Mouse (Mus musculus) heart, postnatal 0 days (tissue): Measurements from ENCODE around the gene Tbc1d4. TPM values are rescaled to one million over a fixed set of nuclear protein-coding genes. Genes with fewer than 3 reads are reported as not detected.
A peak's percentile ranks its signal among the peaks of the same experiment; 100 is the strongest.

Experiments
- ATAC-seq: fragments of 200-750 bp; cut with Nextera tagmentation; 2 replicates; pipeline ENCODE4 v1.8.0; 2017; ENCODE audit warnings: low read depth, moderate number of reproducible peaks, moderate library complexity; ENCODE audit not compliant: insufficient read depth
- DNase-seq: peaks from one replicate; pipeline ENCODE4 v3.0.0-alpha.2; 2016; ENCODE audit warnings: low spot score
- H3K27ac ChIP-seq: fragments of 300-500 bp; sonication (generic); 2 replicates; pipeline ENCODE4 v1.5.1; 2014; ENCODE audit warnings: low read depth, mild to moderate bottlenecking
- H3K27me3 ChIP-seq: fragments of 300-500 bp; sonication (generic); 2 replicates; pipeline ENCODE4 v1.6.1; 2014; ENCODE audit warnings: low read length, mixed read lengths; ENCODE audit not compliant: control insufficient read depth, insufficient read depth
- H3K36me3 ChIP-seq: fragments of 300-500 bp; sonication (generic); replicated peaks from 2 replicates; pipeline ENCODE4 v1.6.1; 2014; ENCODE audit warnings: low read length, mixed read lengths; ENCODE audit not compliant: control insufficient read depth, insufficient read depth
- H3K4me1 ChIP-seq: fragments of 300-500 bp; sonication (generic); 2 replicates; pipeline ENCODE4 v1.6.1; 2014; ENCODE audit warnings: antibody characterized with exemption; ENCODE audit not compliant: control insufficient read depth, insufficient read depth
- H3K4me2 ChIP-seq: fragments of 300-500 bp; sonication (generic); 2 replicates; pipeline ENCODE4 v1.6.1; 2014; ENCODE audit warnings: low read depth, mild to moderate bottlenecking, low read length, moderate library complexity
- H3K4me3 ChIP-seq: fragments of 300-500 bp; sonication (generic); 2 replicates; pipeline ENCODE4 v1.5.1; 2014; ENCODE audit warnings: low read depth, low read length
- H3K9ac ChIP-seq: fragments of 300-500 bp; sonication (generic); replicated peaks from 2 replicates; pipeline ENCODE4 v1.6.1; 2014; ENCODE audit warnings: low read depth, low read length, mixed read lengths
- H3K9me3 ChIP-seq: fragments of 300-500 bp; sonication (generic); replicated peaks from 2 replicates; pipeline ENCODE4 v1.6.1; 2016; ENCODE audit warnings: low read length; ENCODE audit not compliant: control insufficient read depth
- CTCF ChIP-seq: IDR thresholded peaks from 2 replicates; pipeline ENCODE4 v1.5.1; 2016; ENCODE audit warnings: antibody characterized with exemption, control low read depth, low read depth
- EP300 ChIP-seq: IDR thresholded peaks from 2 replicates; pipeline ENCODE4 v1.6.1; 2016; ENCODE audit warnings: antibody characterized with exemption, low read depth
- WGBS: fragments of 180-500 bp; shearing (Covaris S2); extraction: QIAGEN DNeasy Blood & Tissue Kit; methylation state at CpG from one replicate; pipeline ENCODE4 v1.1.7; 2014; 5-methylcytosine and 5-hydroxymethylcytosine counted together
- polyA plus RNA-seq: library from polyadenylated mRNA; unstranded; fragments of >200 nt; fragmentation: Nextera tagmentation; extraction: Ambion mirVana; gene quantifications from 2 replicates; pipeline ENCODE4 v1.2.1, GENCODE M21; 2015
- total RNA-seq: library from RNA; depleted of rRNA; stranded (reverse); fragments of >200 nt; gene quantifications from 2 replicates; pipeline ENCODE4 v1.2.3, GENCODE M21; 2014; ENCODE audit warnings: low replicate concordance; rRNA removed

Tbc1d4 gene
- total RNA-seq: 43.7 and 53.6 TPM in 2 replicates
- polyA plus RNA-seq: 16.8 and 18.4 TPM in 2 replicates

DNA sequence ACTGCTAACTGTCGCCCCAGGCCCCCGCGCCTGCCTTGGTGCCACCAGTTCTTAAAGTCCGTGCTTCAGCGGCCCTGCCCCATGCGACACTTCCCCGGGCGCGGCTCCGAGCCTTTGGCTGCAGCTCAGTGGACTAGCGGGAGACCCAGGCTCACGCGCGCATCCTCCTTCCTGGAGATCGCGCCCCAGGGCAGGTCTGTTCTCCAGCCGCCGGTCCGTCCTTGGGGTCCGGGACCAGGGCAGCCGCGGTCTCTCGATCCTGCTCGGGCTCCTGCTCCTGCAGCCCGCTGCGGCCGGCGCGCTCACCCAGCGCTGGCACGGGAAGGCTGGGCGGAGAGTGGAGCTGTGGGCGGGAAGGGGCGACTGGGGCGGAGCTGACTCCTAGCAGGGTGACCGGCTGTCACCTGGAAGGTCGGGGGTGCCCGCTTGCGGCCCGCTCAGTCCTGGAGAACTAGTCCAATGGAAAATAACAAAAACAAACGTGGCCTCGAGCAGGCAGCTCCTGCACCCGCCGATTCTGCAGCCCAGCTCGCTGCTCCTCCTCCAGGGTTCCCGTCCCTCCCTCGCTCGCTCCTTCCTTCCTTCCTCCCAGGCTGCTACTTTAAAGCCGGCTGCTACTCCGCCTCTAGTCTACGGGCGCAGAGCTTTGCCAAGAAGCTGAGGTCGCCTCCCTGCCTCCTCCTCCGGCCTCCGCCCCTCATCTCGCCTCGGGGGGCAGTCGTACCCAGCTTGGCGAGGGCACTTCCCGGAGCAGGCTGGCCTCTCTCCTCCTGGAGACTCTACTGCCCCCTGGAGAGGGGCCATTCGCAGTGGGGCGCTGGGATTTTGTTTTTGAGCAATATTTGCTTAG lies at the start of gene Tbc1d4:
Gene Tbc1d4, minus strand, starts transcription at position 673 of the 850 bp plus-strand sequence.
- H3K4me3 ChIP-seq: peak within 1 kb of the TSS; percentile 99
- peak within 1 kb of the TSS; percentile 100 for H3K4me2 ChIP-seq
- peak within 1 kb of the TSS; percentile 94 for H3K27ac ChIP-seq
- no peaks in the 10 kb centered on the region for H3K36me3 ChIP-seq
- peaks cover 4% of the 10 kb centered on the region for H3K4me1 ChIP-seq
- H3K9ac ChIP-seq: peak within 1 kb of the TSS; percentile 77
- under 1% methylated on average over 61 of the region's 62 CpGs for WGBS
- DNase-seq: peak; percentile 86
- peak; percentile 89 for ATAC-seq
- no peaks in the 10 kb centered on the region for H3K9me3 ChIP-seq
- H3K27me3 ChIP-seq: no peaks in the 10 kb centered on the region
- no peak for TF ChIP-seq EP300
- peak; percentile 85 for TF ChIP-seq CTCF

DNA sequence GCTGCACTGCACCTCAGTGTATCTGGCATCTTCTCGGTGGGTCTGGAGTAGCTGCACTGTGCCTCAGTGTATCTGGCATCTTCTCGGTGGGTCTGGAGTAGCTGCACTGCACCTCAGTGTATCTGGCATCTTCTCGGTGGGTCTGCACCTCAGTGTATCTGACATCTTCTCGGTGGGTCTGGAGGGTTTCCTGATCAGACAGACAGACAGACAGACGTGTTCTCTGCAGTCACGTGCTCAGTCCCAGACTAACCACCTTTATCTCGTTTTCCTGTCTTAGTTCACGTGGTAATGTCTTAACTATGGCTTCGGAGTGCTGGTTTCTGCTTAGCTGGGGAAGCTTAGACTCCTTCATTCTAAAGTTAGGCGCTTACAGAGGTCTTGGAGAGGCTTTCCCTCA lies 47.3 kb upstream of the Tbc1d4 start:
- DNase-seq (no peak), ATAC-seq (no peak)
- no peak overlapping the region for H3K4me2 ChIP-seq
- no peak overlapping the region for H3K9ac ChIP-seq
- H3K36me3 ChIP-seq: no peaks in the 10 kb centered on the region
- no peak overlapping the region for H3K4me3 ChIP-seq
- H3K27ac ChIP-seq: no peak overlapping the region
- 62% methylated on average over 10 of the region's 10 CpGs for WGBS
- no peaks in the 10 kb centered on the region for H3K9me3 ChIP-seq
- H3K4me1 ChIP-seq: peaks cover 7% of the 10 kb centered on the region
- no peaks in the 10 kb centered on the region for H3K27me3 ChIP-seq
- TF ChIP-seq EP300: no peak
- TF ChIP-seq CTCF: no peak

DNA sequence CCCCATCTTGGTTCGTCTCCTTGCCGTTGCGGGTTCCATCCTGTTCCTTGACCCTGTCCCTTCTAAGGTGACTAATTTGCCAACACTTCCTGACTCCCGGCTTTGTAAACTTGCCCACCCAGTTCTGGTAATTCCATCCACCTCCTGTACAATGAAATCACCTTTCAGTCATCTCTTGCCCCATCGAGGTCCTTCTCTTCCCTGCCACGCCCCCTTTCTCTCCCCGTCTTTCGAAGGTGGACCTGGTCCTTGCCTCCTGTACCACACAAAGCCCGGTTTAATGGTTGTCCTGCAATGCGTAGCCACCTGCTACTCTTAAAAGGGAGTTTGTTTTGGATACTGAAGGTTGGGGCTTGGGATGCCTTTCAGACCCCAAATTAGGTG lies 45.5 kb upstream of the Tbc1d4 start:
- H3K4me1 ChIP-seq: peaks cover 7% of the 10 kb centered on the region
- 3% methylated on average over 10 of the region's 10 CpGs for WGBS
- ATAC-seq (no peak), DNase-seq (no peak)
- no peaks in the 10 kb centered on the region for H3K9me3 ChIP-seq
- H3K36me3 ChIP-seq: no peaks in the 10 kb centered on the region
- no peak overlapping the region for H3K27ac ChIP-seq
- H3K4me3 ChIP-seq: peak overlapping the region; percentile 99
- TF ChIP-seq EP300 (no peak), CTCF (no peak)
- peak overlapping the region; percentile 79 for H3K9ac ChIP-seq
- H3K27me3 ChIP-seq: no peaks in the 10 kb centered on the region
- H3K4me2 ChIP-seq: peak overlapping the region; percentile 90

DNA sequence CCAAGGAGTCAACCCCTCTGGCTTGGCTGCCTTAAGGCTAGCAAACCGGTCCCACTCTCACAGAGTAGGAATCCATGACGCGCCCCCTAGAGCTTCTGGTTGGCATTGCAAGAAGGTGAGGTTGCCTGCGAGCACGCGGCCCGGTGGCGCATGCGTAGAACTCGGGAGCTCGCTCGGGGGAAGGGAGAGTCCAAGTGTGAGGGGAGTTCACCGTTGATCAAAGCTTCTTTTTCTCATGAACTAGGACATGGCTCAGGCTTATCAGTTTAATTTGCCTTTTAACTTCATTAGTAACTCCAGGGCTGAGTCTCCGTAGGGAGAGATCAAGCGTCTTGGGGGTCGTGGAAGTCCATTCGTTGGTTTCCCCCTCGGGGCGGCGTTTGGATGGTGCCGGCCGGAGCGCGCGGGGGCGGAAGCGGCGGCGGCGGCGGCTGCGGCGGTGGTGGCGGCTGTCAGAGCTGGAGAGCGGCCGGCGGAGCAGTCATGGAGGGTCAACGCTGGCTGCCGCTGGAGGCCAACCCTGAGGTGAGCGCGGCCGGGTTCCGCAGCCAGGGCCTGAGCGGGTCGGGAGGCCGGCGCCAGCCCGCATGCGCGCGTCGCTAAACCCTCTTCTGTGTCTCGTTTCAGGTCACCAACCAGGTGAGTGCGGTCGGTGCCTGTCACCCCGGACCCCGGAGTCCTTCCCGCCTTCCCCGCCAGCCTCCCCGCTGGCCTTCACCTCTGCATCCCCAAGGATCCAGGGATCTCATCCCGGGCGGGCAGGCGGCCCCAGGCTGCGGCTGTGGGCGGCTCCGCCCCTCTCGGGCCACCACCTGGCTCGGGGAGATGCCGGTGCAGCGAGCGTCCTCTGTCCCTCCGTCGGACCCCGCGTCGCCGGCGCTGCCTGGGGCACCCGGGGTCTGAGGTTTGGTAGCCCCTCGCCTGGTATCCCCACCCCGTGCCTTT lies 44.9 kb upstream of the Tbc1d4 start, which contains the start of gene Uchl3:
Gene Uchl3, plus strand, starts transcription at position 387 of the 945 bp plus-strand sequence.
- Histone ChIP-seq H3K9ac (peak within 1 kb of the TSS; percentile 79), H3K36me3 (no peaks in the 10 kb centered on the region), H3K27ac (peak within 1 kb of the TSS; percentile 76), H3K27me3 (no peaks in the 10 kb centered on the region), H3K4me2 (peak within 1 kb of the TSS; percentile 90), H3K4me1 (peaks cover 7% of the 10 kb centered on the region), H3K9me3 (no peaks in the 10 kb centered on the region), H3K4me3 (peak within 1 kb of the TSS; percentile 99)
- peak; percentile 92 for ATAC-seq
- WGBS: 1% methylated on average over 67 of the region's 81 CpGs
- TF ChIP-seq EP300: peak; percentile 39; the same call in 1 of the 2 replicates
- TF ChIP-seq CTCF: peak; percentile 94
- peak; percentile 86 for DNase-seq

DNA sequence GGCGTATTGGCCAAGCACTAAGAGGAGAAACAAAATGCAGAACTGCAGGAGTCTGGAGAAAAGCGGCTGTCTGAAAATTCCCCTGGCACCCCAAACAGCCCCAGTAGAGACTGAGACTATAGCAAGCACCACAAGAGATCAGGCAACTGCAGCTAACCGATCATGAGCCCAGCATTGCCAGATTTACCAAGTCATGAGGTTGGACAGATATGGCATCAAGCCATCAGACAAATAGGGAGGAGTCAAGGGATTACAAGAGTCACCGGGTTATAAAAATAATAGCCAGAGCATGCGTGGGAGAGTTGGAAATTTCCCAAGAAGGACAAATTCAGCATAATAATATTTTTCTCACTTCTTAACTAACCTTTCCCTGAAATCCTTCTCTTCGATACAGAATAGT lies 43.6 kb upstream of the Tbc1d4 start:
- 63% methylated on average over 6 of the region's 6 CpGs for WGBS
- Histone ChIP-seq H3K4me3 (no peak overlapping the region), H3K4me1 (peaks cover 7% of the 10 kb centered on the region), H3K9me3 (no peaks in the 10 kb centered on the region), H3K27me3 (no peaks in the 10 kb centered on the region), H3K36me3 (no peaks in the 10 kb centered on the region), H3K4me2 (no peak overlapping the region), H3K9ac (no peak overlapping the region), H3K27ac (no peak overlapping the region)
- ATAC-seq (no peak), DNase-seq (no peak)
- TF ChIP-seq CTCF: no peak
- TF ChIP-seq EP300: no peak
